Mouse (Mus musculus) adipocyte (in vitro differentiated cells): Measurements from ENCODE around the gene Tmem221.

Source experiments
- DNase-seq: peaks from one replicate; pipeline ENCODE4 v3.0.0-alpha.2; 2016; ENCODE audit warnings: low spot score

Tmem221 gene

DNA sequence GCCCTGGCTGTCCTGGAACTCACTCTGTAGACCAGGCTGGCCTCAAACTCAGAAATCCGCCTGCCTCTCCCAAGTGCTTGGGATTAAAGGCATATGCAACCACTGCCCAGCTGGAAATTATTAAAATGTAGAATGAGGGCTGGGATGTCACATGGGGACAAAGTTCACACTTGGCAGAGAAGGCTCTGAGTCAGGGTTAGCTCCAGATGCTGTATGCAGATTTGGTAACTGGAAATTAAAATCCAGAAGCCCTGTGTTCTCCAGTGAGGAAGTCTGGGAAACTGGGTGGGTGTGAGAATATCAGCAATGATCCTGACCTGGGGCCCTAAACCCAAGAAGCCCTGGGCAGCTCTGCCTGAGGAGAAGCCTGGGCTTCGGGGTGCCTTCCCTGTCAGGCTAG lies 49.4 kb downstream of the Tmem221 start:
- peak; percentile 86 for DNase-seq

DNA sequence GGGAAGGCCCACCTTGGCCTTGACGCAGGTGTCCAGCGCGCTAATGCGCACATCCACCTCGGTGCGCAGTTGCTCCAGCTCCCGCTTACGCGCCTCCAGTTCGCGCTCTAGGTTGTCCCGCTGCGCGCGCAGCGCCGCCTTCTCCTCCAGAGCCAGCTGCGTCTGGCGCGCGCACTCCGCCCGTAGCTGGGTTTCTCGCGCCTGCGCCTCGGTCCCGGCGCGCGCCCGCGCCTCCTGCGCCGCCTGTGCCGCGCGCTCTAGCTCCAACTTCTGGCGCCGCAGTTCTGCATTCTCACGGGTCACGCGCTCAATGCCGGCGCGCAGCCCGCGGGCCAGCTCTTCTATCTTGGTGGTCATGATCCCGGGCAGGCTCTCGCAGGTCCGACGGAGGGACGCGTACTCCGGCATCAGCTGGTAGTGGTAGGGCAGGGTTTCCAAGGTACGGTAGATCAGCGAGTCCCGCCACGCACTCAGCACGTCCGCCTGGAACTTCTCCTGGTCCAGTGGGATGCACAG lies 51.0 kb downstream of the Tmem221 start:
- DNase-seq, result no peak

- DNase-seq, result peak; percentile 69
Measured at GRCm38 (mm10) chr8:71505979-71506378, 52.7 kb downstream of the Tmem221 start.

- DNase-seq, result no peak
Measured at GRCm38 (mm10) chr8:71505326-71505725, 53.3 kb downstream of the Tmem221 start.

DNA sequence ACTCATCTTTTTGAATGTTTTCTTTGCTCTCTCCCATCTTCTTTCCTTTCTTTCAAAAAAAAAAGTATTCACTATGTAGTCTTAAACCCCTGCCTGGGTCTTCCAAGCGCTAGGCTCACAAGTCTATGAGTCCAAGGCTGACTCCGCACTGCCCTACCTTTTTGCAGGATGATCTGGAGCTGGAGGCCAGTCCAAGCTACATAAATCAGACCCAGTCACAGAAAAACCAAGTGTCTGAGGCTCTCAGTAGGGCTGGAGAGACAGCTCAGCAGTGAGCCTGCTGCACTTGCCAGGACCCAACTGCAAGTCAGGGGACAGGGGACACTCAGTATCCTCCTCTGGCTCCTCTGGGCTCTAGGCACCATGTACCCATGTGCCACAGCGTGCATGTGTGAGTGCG lies 54.3 kb downstream of the Tmem221 start:
- no peak for DNase-seq
